Mouse (Mus musculus) embryonic facial prominence, embryonic 13.5 days (tissue): ENCODE results near the gene Zfp260. TPM values are rescaled to one million over a fixed set of nuclear protein-coding genes. Genes with fewer than 3 reads are reported as not detected.

Source experiments
- ATAC-seq: fragments of 200-750 bp; cut with Nextera tagmentation; 2 replicates; pipeline ENCODE4 v1.8.0; 2017; ENCODE audit warnings: low read depth; ENCODE audit not compliant: insufficient number of reproducible peaks, insufficient read depth, low FRiP score, low TSS enrichment
- H3K27ac ChIP-seq: fragments of 300-500 bp; sonication (generic); 2 replicates; pipeline ENCODE4 v1.5.1; 2015; ENCODE audit warnings: moderate library complexity, mild to moderate bottlenecking, inconsistent platforms
- H3K27me3 ChIP-seq: fragments of 300-500 bp; sonication (generic); 2 replicates; pipeline ENCODE4 v1.6.1; 2015; ENCODE audit warnings: mild to moderate bottlenecking, inconsistent platforms
- H3K36me3 ChIP-seq: fragments of 300-500 bp; sonication (generic); 2 replicates; pipeline ENCODE4 v1.6.1; 2015; ENCODE audit warnings: mild to moderate bottlenecking, inconsistent platforms
- H3K4me1 ChIP-seq: fragments of 300-500 bp; sonication (generic); 2 replicates; pipeline ENCODE4 v1.6.1; 2015; ENCODE audit warnings: inconsistent platforms
- H3K4me2 ChIP-seq: fragments of 300-500 bp; sonication (generic); 2 replicates; pipeline ENCODE4 v1.6.1; 2015; ENCODE audit warnings: moderate library complexity, mild to moderate bottlenecking, inconsistent platforms
- H3K4me3 ChIP-seq: fragments of 300-500 bp; sonication (generic); 2 replicates; pipeline ENCODE4 v1.5.1; 2015; ENCODE audit warnings: mild to moderate bottlenecking, inconsistent platforms
- H3K9ac ChIP-seq: fragments of 300-500 bp; sonication (generic); 2 replicates; pipeline ENCODE4 v1.6.1; 2015; ENCODE audit warnings: mild to moderate bottlenecking, inconsistent platforms
- H3K9me3 ChIP-seq: fragments of 300-500 bp; sonication (generic); 2 replicates; pipeline ENCODE4 v1.6.1; 2016; ENCODE audit warnings: inconsistent platforms
- WGBS: fragments of 180-500 bp; shearing (Covaris S2); methylation state at CpG from one replicate; pipeline ENCODE4 v1.1.7; 2015; ENCODE audit warnings: mixed read lengths; 5-methylcytosine and 5-hydroxymethylcytosine counted together
- polyA plus RNA-seq: library from polyadenylated mRNA; unstranded; fragments of >200 nt; fragmentation: Nextera tagmentation; extraction: Ambion mirVana; gene quantifications from 2 replicates; pipeline ENCODE4 v1.2.1, GENCODE M21; 2015

Zfp260 gene
- polyA plus RNA-seq: 149 and 151 TPM in 2 replicates

- whole genome bisulfite sequencing: under 1% methylated on average over 26 of the region's 26 CpGs
- H3K4me3 ChIP-seq: peak within 1 kb of the TSS; percentile 61
- ATAC-seq: peak; percentile 79
- peaks cover 4% of the 10 kb centered on the region; the same call in 1 of the 2 replicates for H3K9me3 ChIP-seq
- H3K36me3 ChIP-seq: peaks cover 28% of the 10 kb centered on the region
- H3K9ac ChIP-seq: peak within 1 kb of the TSS; percentile 88
- H3K27me3 ChIP-seq: no peaks in the 10 kb centered on the region
- peak within 1 kb of the TSS; percentile 76 for H3K4me2 ChIP-seq
- H3K27ac ChIP-seq: peak within 1 kb of the TSS; percentile 99
- peaks cover 17% of the 10 kb centered on the region for H3K4me1 ChIP-seq
Observed at GRCm38 (mm10) chr7:30094646-30095429, at the start of gene Zfp260. Gene Zfp260, plus strand, starts transcription at chr7:30094777.

- peaks cover 12% of the 10 kb centered on the region for H3K4me1 ChIP-seq
- 89% methylated on average over 4 of the region's 4 CpGs for WGBS
- H3K36me3 ChIP-seq: peaks cover 6% of the 10 kb centered on the region
- H3K9ac ChIP-seq: no peak overlapping the region
- H3K4me2 ChIP-seq: no peak overlapping the region
- no peaks in the 10 kb centered on the region for H3K27me3 ChIP-seq
- H3K4me3 ChIP-seq: no peak overlapping the region
- no peaks in the 10 kb centered on the region for H3K9me3 ChIP-seq
- H3K27ac ChIP-seq: no peak overlapping the region
- ATAC-seq: no peak
Observed at GRCm38 (mm10) chr7:30048126-30048525, 46.5 kb upstream of the Zfp260 start.

- Histone ChIP-seq H3K9me3 (no peaks in the 10 kb centered on the region), H3K4me3 (peak within 1 kb of the TSS; percentile 70), H3K4me2 (peak within 1 kb of the TSS; percentile 70), H3K4me1 (peaks cover 19% of the 10 kb centered on the region), H3K27ac (peak within 1 kb of the TSS; percentile 77), H3K9ac (peak within 1 kb of the TSS; percentile 83), H3K36me3 (peaks cover 11% of the 10 kb centered on the region), H3K27me3 (no peaks in the 10 kb centered on the region)
- WGBS: under 1% methylated on average over 40 of the region's 40 CpGs
- ATAC-seq: peak; percentile 93
Observed at GRCm38 (mm10) chr7:30050882-30051548, 43.6 kb upstream of the Zfp260 start, which contains the start of gene Zfp14. Gene Zfp14, minus strand, starts transcription at chr7:30051380.

GRCm38 (mm10) chr7:30053591-30053990 lies 41.0 kb upstream of the Zfp260 start:
- Histone ChIP-seq H3K36me3 (peaks cover 32% of the 10 kb centered on the region), H3K9me3 (no peaks in the 10 kb centered on the region), H3K4me1 (peaks cover 19% of the 10 kb centered on the region), H3K9ac (no peak overlapping the region), H3K27ac (peak overlapping the region; percentile 12; the same call in 1 of the 2 replicates), H3K27me3 (no peaks in the 10 kb centered on the region), H3K4me2 (no peak overlapping the region), H3K4me3 (no peak overlapping the region)
- WGBS: 4% methylated on average over 3 of the region's 3 CpGs
- no peak for ATAC-seq

GRCm38 (mm10) chr7:30060341-30060740 lies 34.2 kb upstream of the Zfp260 start:
- H3K4me3 ChIP-seq: no peak overlapping the region
- WGBS: 66% methylated on average over 6 of the region's 6 CpGs
- peaks cover 82% of the 10 kb centered on the region for H3K36me3 ChIP-seq
- H3K27me3 ChIP-seq: no peaks in the 10 kb centered on the region
- H3K9ac ChIP-seq: no peak overlapping the region
- no peaks in the 10 kb centered on the region for H3K9me3 ChIP-seq
- H3K4me1 ChIP-seq: no peaks in the 10 kb centered on the region
- no peak for ATAC-seq
- no peak overlapping the region for H3K4me2 ChIP-seq
- H3K27ac ChIP-seq: no peak overlapping the region

- Histone ChIP-seq H3K27ac (no peak overlapping the region), H3K4me3 (no peak overlapping the region), H3K9me3 (no peaks in the 10 kb centered on the region), H3K9ac (no peak overlapping the region), H3K36me3 (peaks cover 79% of the 10 kb centered on the region), H3K27me3 (no peaks in the 10 kb centered on the region), H3K4me2 (no peak overlapping the region), H3K4me1 (no peaks in the 10 kb centered on the region)
- WGBS: 88% methylated on average over 5 of the region's 5 CpGs
- no peak for ATAC-seq
Observed at GRCm38 (mm10) chr7:30062478-30062877, 32.1 kb upstream of the Zfp260 start.

GRCm38 (mm10) chr7:30064622-30065021 lies 30.0 kb upstream of the Zfp260 start:
- Histone ChIP-seq H3K27ac (no peak overlapping the region), H3K4me1 (no peaks in the 10 kb centered on the region), H3K4me2 (no peak overlapping the region), H3K36me3 (peaks cover 71% of the 10 kb centered on the region), H3K9me3 (no peaks in the 10 kb centered on the region), H3K27me3 (no peaks in the 10 kb centered on the region), H3K9ac (no peak overlapping the region), H3K4me3 (no peak overlapping the region)
- ATAC-seq: no peak
- WGBS: 73% methylated on average over 5 of the region's 5 CpGs

GRCm38 (mm10) chr7:30072146-30073028 lies 22.2 kb upstream of the Zfp260 start, which contains the start of gene Zfp82:
Gene Zfp82, minus strand, starts transcription at chr7:30072900.
- no peaks in the 10 kb centered on the region for H3K27me3 ChIP-seq
- peak within 1 kb of the TSS; percentile 83 for H3K4me3 ChIP-seq
- peak within 1 kb of the TSS; percentile 84 for H3K9ac ChIP-seq
- 0 out of 2 replicates have a peak, but pooled peaks cover 4% of the 10 kb centered on the region for H3K4me1 ChIP-seq
- H3K27ac ChIP-seq: peak within 1 kb of the TSS; percentile 81
- under 1% methylated on average over 50 of the region's 50 CpGs for WGBS
- peaks cover 42% of the 10 kb centered on the region for H3K36me3 ChIP-seq
- no peaks in the 10 kb centered on the region for H3K9me3 ChIP-seq
- ATAC-seq: peak; percentile 76; the same call in 1 of the 2 replicates
- peak within 1 kb of the TSS; percentile 96 for H3K4me2 ChIP-seq

GRCm38 (mm10) chr7:30086524-30086923 lies 8.1 kb upstream of the Zfp260 start:
- no peaks in the 10 kb centered on the region for H3K9me3 ChIP-seq
- no peak overlapping the region for H3K4me2 ChIP-seq
- H3K27me3 ChIP-seq: no peaks in the 10 kb centered on the region
- H3K4me1 ChIP-seq: peaks cover 19% of the 10 kb centered on the region
- H3K27ac ChIP-seq: peak overlapping the region; percentile 4; the same call in 1 of the 2 replicates
- H3K9ac ChIP-seq: no peak overlapping the region
- no peak overlapping the region for H3K4me3 ChIP-seq
- 86% methylated on average over 9 of the region's 9 CpGs for WGBS
- ATAC-seq: no peak
- H3K36me3 ChIP-seq: peaks cover 50% of the 10 kb centered on the region

- Histone ChIP-seq H3K4me2 (peak overlapping the region; percentile 86), H3K9me3 (no peaks in the 10 kb centered on the region), H3K9ac (peak overlapping the region; percentile 82), H3K4me1 (peaks cover 25% of the 10 kb centered on the region), H3K27me3 (no peaks in the 10 kb centered on the region), H3K27ac (no peak overlapping the region), H3K4me3 (peak overlapping the region; percentile 67), H3K36me3 (peaks cover 28% of the 10 kb centered on the region)
- ATAC-seq: no peak
- WGBS: 11% methylated on average over 6 of the region's 6 CpGs
Observed at GRCm38 (mm10) chr7:30089405-30089804, 5.2 kb upstream of the Zfp260 start.
